Mouse (Mus musculus): ENCODE measurements around the gene Lin7a. TPM values are rescaled to one million over a fixed set of nuclear protein-coding genes. Genes with fewer than 3 reads are reported as not detected.

Lin7a gene
- polyA plus RNA-seq, 1 experiment, result not detected

DNA sequence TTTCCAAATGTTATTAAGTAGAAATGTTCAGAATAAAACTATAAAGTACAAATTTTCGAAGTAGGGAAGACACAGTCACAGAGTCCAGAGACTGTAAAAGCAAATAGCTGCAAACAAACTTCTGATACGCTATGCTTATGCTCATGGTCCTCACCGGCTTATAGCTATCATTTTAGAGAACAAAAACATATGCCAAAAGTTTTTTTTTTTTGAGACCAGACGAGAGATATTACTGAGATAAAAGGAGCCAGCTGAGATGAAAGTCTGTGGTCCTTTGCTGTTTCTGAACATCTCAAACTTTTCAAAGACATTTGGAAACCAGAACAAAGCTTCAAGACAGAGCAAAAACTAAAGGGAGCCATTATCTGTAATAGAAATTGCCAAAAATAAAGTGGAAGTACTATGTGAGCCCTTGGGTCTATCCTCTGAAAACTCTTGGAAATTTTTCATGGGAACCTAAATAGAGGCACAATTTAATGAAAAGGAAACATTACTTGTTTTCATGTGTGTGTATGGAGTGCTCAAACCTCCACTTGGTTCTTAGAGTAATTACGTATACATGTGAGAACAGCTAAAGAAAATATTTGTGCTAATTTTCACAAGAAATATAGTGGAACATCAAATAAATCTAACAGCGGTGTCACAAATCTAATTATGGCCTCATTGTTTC lies 24.4 kb upstream of the Lin7a start:
- Histone ChIP-seq H3K4me1 (ENCODE audit: control insufficient read depth) (no peaks in the 10 kb centered on the region), H3K9me3 (ENCODE audit: control insufficient read depth, low read length) (no peaks in the 10 kb centered on the region), H3K27me3 (ENCODE audit: control insufficient read depth) (no peaks in the 10 kb centered on the region), H3K4me3 (replicated peaks) (no peak overlapping the region), H3K36me3 (ENCODE audit: control insufficient read depth) (no peaks in the 10 kb centered on the region)
- no peak for TF ChIP-seq TAL1 (IDR thresholded peaks at IDR 0.05; ENCODE audit: low read length)
- no peak for TF ChIP-seq GATA1 (IDR thresholded peaks at IDR 0.05; ENCODE audit: low read length)

DNA sequence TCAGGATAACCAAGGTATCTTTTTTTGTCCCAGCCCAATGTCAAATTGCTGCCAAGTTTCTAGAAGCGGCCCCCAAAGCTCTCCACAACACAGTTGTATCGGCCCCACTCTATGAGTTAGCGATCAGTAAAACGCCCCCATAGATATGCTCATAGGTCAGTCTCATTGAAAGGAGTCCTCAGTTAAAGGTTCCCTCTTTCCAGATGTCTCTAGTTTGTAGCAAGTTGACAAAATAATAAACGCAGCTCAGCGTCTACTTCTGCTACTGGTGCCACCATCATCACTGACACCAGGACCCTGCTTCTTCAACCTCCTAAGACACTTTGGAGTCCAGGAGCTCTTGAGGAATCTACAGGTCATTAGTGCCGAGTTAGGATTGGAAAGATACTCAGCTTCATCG lies 23.0 kb upstream of the Lin7a start:
- TF ChIP-seq TAL1 (IDR thresholded peaks at IDR 0.05; ENCODE audit: low read length) (no peak), GATA1 (IDR thresholded peaks at IDR 0.05; ENCODE audit: low read length) (no peak)
- Histone ChIP-seq H3K9me3 (ENCODE audit: control insufficient read depth, low read length) (no peaks in the 10 kb centered on the region), H3K4me1 (ENCODE audit: control insufficient read depth) (no peaks in the 10 kb centered on the region), H3K36me3 (ENCODE audit: control insufficient read depth) (no peaks in the 10 kb centered on the region), H3K4me3 (replicated peaks) (no peak overlapping the region), H3K27me3 (ENCODE audit: control insufficient read depth) (no peaks in the 10 kb centered on the region)

DNA sequence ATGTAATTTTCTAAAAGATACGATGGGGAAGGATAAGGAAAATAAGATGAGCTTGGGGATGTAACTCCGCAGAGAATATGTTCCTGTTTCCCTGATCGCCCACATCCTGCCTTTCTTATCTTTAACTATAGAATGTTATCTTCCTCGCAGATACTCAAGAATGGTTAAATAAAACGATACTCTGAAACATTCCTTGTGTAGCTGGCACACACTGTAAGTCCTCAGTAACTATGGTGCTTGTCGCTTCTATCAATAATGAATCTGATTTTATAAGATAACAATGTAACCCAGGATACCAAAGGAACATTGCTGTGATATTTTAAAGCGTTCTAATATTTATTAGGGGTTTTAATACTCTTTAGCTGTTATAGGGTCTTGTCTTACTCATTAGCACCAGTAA lies 22.4 kb upstream of the Lin7a start:
- no peaks in the 10 kb centered on the region for H3K4me1 ChIP-seq (ENCODE audit: control insufficient read depth)
- no peaks in the 10 kb centered on the region for H3K36me3 ChIP-seq (ENCODE audit: control insufficient read depth)
- no peaks in the 10 kb centered on the region for H3K27me3 ChIP-seq (ENCODE audit: control insufficient read depth)
- H3K4me3 ChIP-seq (replicated peaks), result no peak overlapping the region
- no peaks in the 10 kb centered on the region for H3K9me3 ChIP-seq (ENCODE audit: control insufficient read depth, low read length)
- TF ChIP-seq TAL1 (IDR thresholded peaks at IDR 0.05; ENCODE audit: low read length) (no peak), GATA1 (IDR thresholded peaks at IDR 0.05; ENCODE audit: low read length) (no peak)

DNA sequence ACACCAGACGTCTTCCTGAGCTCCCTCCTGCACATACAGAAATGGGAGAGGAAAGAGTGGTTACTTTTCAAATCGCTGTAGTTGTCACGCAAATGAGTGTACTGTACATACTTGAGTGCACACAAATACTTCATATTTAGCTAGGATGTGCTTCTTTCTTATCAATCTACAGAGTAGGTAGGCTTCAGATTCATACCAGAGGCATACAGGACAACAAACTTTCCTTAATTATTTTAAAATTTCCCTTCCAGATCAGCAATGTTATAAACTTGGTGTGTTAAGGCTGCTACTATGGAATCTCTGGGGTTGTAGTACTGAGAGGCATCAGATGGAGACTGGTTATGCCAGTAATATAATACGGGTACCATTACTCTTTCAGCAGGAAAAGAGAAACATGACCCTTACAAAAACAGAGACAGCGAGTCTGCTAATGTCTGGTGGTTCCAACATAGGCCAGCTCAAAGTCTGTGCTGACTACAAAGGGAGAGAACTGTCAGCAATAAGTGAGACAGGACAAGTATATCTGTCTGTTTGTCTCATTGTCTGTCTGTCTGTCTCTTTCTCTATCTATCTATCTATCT lies 21.8 kb upstream of the Lin7a start:
- H3K4me1 ChIP-seq (ENCODE audit: control insufficient read depth), result no peaks in the 10 kb centered on the region
- H3K9me3 ChIP-seq (ENCODE audit: control insufficient read depth, low read length), result no peaks in the 10 kb centered on the region
- no peak for TF ChIP-seq GATA1 (IDR thresholded peaks at IDR 0.05; ENCODE audit: low read length)
- TF ChIP-seq TAL1 (IDR thresholded peaks at IDR 0.05; ENCODE audit: low read length), result no peak
- no peak overlapping the region for H3K4me3 ChIP-seq (replicated peaks)
- H3K36me3 ChIP-seq (ENCODE audit: control insufficient read depth), result no peaks in the 10 kb centered on the region
- no peaks in the 10 kb centered on the region for H3K27me3 ChIP-seq (ENCODE audit: control insufficient read depth)

DNA sequence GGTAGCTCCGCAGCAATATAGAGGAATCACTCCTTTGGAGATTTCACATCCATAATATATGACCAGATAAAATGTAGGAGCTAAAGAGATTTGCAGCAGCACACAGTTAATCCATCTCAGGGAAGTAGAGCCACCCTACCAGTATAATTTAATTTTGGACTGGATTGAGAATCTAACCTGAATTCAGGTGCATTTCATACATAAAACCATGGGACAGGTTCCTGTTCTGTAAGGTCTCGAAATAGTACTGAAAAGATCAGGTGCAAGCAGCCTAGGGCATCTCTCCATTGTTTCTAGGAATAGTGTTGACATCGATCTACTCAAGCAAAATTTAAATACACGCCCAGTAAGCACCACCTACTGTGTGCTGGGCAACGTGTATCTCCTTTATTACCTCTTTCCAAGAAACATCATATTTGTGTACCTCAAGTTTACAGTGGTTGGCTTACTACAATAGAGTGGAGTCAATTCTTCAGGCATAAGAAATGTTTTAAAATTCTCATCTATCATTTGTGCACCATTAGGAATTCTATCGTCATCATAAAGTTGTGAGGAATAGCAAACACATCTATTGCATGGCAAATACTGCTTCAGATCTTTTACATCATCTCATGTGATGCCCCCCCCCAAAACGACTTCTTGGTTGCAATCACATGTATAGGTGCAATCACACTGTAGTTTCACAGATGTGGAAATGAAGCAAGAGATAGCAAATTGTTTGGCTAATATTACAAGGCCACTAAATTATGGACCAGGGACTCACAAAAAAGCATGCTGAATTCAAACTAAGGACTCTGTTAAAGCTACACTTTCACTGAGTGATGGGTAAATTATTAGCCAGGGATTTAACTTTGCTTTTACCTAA lies 20.9 kb upstream of the Lin7a start:
- no peak overlapping the region for H3K4me3 ChIP-seq (replicated peaks)
- no peaks in the 10 kb centered on the region for H3K4me1 ChIP-seq (ENCODE audit: control insufficient read depth)
- H3K27me3 ChIP-seq (ENCODE audit: control insufficient read depth), result no peaks in the 10 kb centered on the region
- TF ChIP-seq TAL1 (IDR thresholded peaks at IDR 0.05; ENCODE audit: low read length) (no peak), GATA1 (IDR thresholded peaks at IDR 0.05; ENCODE audit: low read length) (no peak)
- H3K9me3 ChIP-seq (ENCODE audit: control insufficient read depth, low read length), result peaks cover 2% of the 10 kb centered on the region; the same call in 1 of the 2 replicates
- no peaks in the 10 kb centered on the region for H3K36me3 ChIP-seq (ENCODE audit: control insufficient read depth)

DNA sequence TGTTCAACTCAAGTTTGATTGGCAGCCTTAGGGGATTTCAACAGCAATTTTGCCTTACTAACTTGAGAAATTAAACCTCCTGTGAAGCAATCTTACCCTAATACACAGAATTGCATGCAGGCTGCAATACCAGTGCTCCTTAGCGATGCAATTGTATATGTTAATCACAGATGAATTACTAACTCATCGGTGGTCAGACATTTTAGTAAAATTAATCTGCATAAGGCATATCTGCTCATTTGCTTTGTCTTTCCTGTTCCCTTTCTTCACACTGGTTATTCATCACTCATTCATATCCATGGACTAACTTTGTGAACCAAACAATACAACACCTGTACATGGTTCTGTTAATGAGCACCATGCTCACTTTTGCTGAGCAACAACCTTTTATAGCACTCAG lies 20.2 kb upstream of the Lin7a start:
- Histone ChIP-seq H3K4me3 (replicated peaks) (no peak overlapping the region), H3K9me3 (ENCODE audit: control insufficient read depth, low read length) (peaks cover 3% of the 10 kb centered on the region; the same call in 1 of the 2 replicates), H3K36me3 (ENCODE audit: control insufficient read depth) (no peaks in the 10 kb centered on the region), H3K4me1 (ENCODE audit: control insufficient read depth) (no peaks in the 10 kb centered on the region), H3K27me3 (ENCODE audit: control insufficient read depth) (no peaks in the 10 kb centered on the region)
- no peak for TF ChIP-seq TAL1 (IDR thresholded peaks at IDR 0.05; ENCODE audit: low read length)
- TF ChIP-seq GATA1 (IDR thresholded peaks at IDR 0.05; ENCODE audit: low read length), result no peak

DNA sequence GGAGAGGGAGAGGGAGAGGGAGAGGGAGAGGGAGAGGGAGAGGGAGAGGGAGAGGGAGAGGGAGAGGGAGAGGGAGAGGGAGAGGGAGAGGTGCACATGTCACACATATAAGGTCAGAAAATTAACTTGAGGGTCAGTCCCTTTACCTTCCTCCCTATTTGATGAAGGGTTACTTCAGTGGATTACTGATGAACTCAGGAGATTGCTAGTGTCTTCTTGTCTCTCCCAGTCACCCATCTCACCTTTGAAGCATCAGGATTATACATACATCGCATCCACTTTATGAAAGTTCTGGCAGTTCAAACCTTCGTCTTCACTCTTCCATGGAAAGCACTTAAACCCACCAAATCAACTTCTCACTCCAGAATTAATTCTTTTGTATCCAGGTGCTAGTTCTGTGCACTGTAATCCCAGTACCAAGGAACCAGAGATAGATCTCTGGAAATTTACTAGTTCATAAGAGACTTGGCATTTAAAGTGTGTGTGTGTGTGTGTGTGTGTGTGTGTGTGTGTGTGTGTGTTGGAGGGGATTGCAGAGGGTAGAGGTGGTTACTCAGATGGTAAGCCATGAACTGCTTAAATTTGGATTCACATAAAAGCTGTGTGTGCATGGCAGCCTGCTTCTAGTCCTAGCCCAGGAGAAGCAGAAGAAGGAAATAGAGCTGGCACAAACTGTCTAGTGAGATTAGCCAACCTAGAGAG lies 19.5 kb upstream of the Lin7a start:
- Histone ChIP-seq H3K9me3 (ENCODE audit: control insufficient read depth, low read length) (peaks cover 3% of the 10 kb centered on the region; the same call in 1 of the 2 replicates), H3K27me3 (ENCODE audit: control insufficient read depth) (no peaks in the 10 kb centered on the region), H3K4me1 (ENCODE audit: control insufficient read depth) (no peaks in the 10 kb centered on the region), H3K36me3 (ENCODE audit: control insufficient read depth) (no peaks in the 10 kb centered on the region), H3K4me3 (replicated peaks) (no peak overlapping the region)
- TF ChIP-seq TAL1 (IDR thresholded peaks at IDR 0.05; ENCODE audit: low read length), result no peak
- no peak for TF ChIP-seq GATA1 (IDR thresholded peaks at IDR 0.05; ENCODE audit: low read length)

DNA sequence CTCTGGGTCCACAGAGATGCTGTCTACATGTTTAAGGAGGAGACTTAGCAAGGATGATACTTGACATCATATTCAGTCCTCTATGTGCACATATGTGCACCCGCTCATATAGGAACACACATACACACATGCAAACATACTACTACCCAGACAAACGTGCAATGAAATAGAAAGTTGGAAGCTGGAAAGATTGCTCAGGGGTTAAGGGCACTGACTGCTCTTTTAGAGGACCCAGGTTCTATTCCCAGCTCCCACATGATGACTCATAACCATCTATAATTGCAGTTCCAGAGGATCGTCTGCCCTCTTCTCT lies 19.0 kb upstream of the Lin7a start:
- no peaks in the 10 kb centered on the region for H3K36me3 ChIP-seq (ENCODE audit: control insufficient read depth)
- peaks cover 3% of the 10 kb centered on the region; the same call in 1 of the 2 replicates for H3K9me3 ChIP-seq (ENCODE audit: control insufficient read depth, low read length)
- TF ChIP-seq TAL1 (IDR thresholded peaks at IDR 0.05; ENCODE audit: low read length) (no peak), GATA1 (IDR thresholded peaks at IDR 0.05; ENCODE audit: low read length) (no peak)
- H3K27me3 ChIP-seq (ENCODE audit: control insufficient read depth), result no peaks in the 10 kb centered on the region
- H3K4me3 ChIP-seq (replicated peaks), result no peak overlapping the region
- no peaks in the 10 kb centered on the region for H3K4me1 ChIP-seq (ENCODE audit: control insufficient read depth)

Data from erythroblast, embryonic 14.5 days (primary cell).